Mouse (Mus musculus) ES-Bruce4 (cell line): ENCODE measurements around the gene Nin.

Experiments used
- CTCF ChIP-seq: IDR thresholded peaks from one replicate; pipeline ENCODE4 v1.8.1; 2011; ENCODE audit warnings: low read depth, low read length
- EP300 ChIP-seq: IDR thresholded peaks from 2 replicates; pipeline ENCODE4 v1.6.1; 2011; ENCODE audit warnings: low read depth, low read length; ENCODE audit not compliant: insufficient read depth
- POLR2A ChIP-seq: IDR thresholded peaks from one replicate; pipeline ENCODE4 v1.8.1; 2011; ENCODE audit warnings: low read length; ENCODE audit not compliant: insufficient read depth

GRCm38 (mm10) chr12:70083737-70084136, 29.8 kb downstream of the Nin start:
- no peak for TF ChIP-seq CTCF
- TF ChIP-seq POLR2A = no peak
- TF ChIP-seq EP300 = no peak
